Mouse (Mus musculus): ENCODE measurements around the gene Popdc3. TPM values are rescaled to one million over a fixed set of nuclear protein-coding genes. Genes with fewer than 3 reads are reported as not detected.
A peak's percentile ranks its signal among the peaks of the same experiment; 100 is the strongest.

Popdc3 gene
- polyA plus RNA-seq, 1 experiment from 2014 or later, result 43.3 TPM

DNA sequence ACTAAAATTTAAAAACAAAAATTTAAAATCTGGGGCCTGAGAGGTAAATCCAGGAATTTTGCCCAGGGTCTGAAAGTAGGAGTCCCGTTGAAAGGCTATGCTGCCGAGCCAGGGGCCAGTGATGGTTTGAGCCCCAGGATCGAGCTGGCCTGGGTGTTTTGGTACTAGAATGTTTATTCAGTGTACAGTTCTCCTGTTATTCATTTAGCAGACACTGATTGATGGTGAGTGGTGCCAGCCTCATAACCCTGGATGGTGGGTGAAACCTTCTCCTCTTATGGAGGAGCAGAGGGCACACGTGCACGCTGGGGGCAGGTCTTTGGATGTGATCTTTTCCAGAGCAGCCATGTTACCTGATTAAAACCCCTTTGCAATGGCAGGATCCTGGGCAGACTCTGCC, 35.5 kb upstream of the Popdc3 start:
- WGBS, result 77% methylated on average over 5 of the region's 5 CpGs
- H3K27ac ChIP-seq (replicated peaks in 1 of 2; ENCODE audit: control insufficient read depth in 1 of 2, insufficient read depth in 1 of 2, low read depth in 2 of 2, low read length in 2 of 2), result no peak overlapping the region
- ATAC-seq (ENCODE audit: insufficient number of reproducible peaks, insufficient read depth, low FRiP score, low read depth), result no peak

DNA sequence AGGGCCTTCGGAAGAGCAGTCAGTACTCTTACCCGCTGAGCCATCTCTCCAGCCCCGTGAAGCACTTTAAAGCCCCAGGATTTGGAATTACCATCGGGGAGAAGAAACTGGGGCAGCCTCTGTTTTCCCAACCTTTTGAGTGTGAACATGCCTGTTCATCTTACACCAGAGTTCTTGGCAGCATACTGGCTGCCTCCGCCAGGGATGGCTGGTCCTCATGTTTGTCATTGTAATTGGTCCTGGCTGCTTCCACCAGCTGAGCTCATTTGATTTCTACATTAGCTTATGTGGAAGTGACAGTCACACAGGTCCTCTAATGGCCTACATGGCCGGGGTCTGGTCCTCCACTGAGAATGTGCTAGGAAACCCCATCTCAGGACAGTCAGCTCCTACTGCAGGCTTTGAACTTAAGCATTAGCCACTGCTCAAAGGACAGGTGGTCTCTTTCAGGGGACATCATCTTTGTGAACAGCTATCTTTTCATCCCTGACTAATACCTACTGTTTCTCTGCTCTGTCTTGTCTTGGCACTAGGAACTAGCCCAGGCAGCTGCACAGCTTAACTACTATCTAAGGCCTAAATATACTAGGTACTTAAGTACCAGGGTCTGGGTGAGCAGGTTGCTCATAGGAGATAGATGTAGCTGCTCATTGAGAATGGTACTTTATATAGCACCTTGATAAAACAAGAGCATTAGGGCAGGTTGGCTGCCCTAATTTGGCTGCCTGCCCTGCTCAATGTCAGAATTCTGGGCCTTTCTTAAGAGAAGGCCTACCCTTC, 33.7 kb upstream of the Popdc3 start:
- H3K27ac ChIP-seq (replicated peaks in 1 of 2; ENCODE audit: control insufficient read depth in 1 of 2, insufficient read depth in 1 of 2, low read depth in 2 of 2, low read length in 2 of 2), result peak overlapping the region; percentile 74 to 84

More for the DNA sequence above, 35.5 kb upstream of the Popdc3 start:
- Histone ChIP-seq H3K9me3 (ENCODE audit: control insufficient read depth, low read length) (no peaks in the 10 kb centered on the region), H3K9ac (ENCODE audit: low read length) (no peak overlapping the region; the same call in 1 of the 2 replicates), H3K4me3 (ENCODE audit: control insufficient read depth in 1 of 2, insufficient read depth in 1 of 2, low read depth in 1 of 2, low read length in 2 of 2) (no peak overlapping the region), H3K36me3 (ENCODE audit: control insufficient read depth, insufficient read depth, low read length) (no peaks in the 10 kb centered on the region), H3K4me1 (ENCODE audit: control insufficient read depth in 2 of 2, insufficient read depth in 2 of 2, low read length in 2 of 2) (peaks cover 23 to 56% of the 10 kb centered on the region in 2 experiments), H3K27me3 (ENCODE audit: control insufficient read depth, insufficient read depth, low read length) (no peaks in the 10 kb centered on the region), H3K4me2 (ENCODE audit: low read length) (no peak overlapping the region)

DNA sequence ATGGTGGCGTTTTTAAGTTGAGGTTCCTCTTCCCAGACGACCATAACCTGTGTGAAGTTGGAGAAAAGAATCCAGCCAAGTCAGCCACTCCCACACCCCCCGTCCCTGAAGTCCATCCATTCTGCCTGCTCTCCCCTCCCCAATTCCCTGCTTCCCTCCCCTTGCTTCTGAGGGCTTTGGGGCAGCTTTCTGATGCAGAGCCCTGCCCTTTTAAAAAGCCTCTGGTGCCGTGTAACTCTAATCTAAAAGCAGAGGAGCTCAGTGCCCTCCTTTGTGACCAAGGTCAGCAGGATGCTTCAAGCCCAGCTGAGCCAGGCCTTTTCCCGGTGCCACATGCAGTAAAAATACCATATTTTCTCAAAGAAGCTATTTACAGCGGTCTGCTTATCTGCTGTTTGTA, 31.1 kb upstream of the Popdc3 start:
- no peaks in the 10 kb centered on the region for H3K9me3 ChIP-seq (ENCODE audit: control insufficient read depth, low read length)
- H3K4me2 ChIP-seq (ENCODE audit: low read length), result no peak overlapping the region
- peaks cover 35% of the 10 kb centered on the region for H3K36me3 ChIP-seq (ENCODE audit: control insufficient read depth, insufficient read depth, low read length)
- H3K27ac ChIP-seq (replicated peaks in 1 of 2; ENCODE audit: control insufficient read depth in 1 of 2, insufficient read depth in 1 of 2, low read depth in 2 of 2, low read length in 2 of 2), result peak overlapping the region; percentile 40 to 51
- peaks cover 21 to 52% of the 10 kb centered on the region in 2 experiments for H3K4me1 ChIP-seq (ENCODE audit: control insufficient read depth in 2 of 2, insufficient read depth in 2 of 2, low read length in 2 of 2)
- no peak overlapping the region for H3K4me3 ChIP-seq (ENCODE audit: control insufficient read depth in 1 of 2, insufficient read depth in 1 of 2, low read depth in 1 of 2, low read length in 2 of 2)
- H3K9ac ChIP-seq (ENCODE audit: low read length), result peak overlapping the region; percentile 45; the same call in 1 of the 2 replicates
- 11% methylated on average over 6 of the region's 6 CpGs for WGBS
- no peaks in the 10 kb centered on the region for H3K27me3 ChIP-seq (ENCODE audit: control insufficient read depth, insufficient read depth, low read length)
- no peak for ATAC-seq (ENCODE audit: insufficient number of reproducible peaks, insufficient read depth, low FRiP score, low read depth)

More for the DNA sequence above, 33.7 kb upstream of the Popdc3 start:
- Histone ChIP-seq H3K4me3 (ENCODE audit: control insufficient read depth in 1 of 2, insufficient read depth in 1 of 2, low read depth in 1 of 2, low read length in 2 of 2) (no peak overlapping the region), H3K4me1 (ENCODE audit: control insufficient read depth in 2 of 2, insufficient read depth in 2 of 2, low read length in 2 of 2) (peaks cover 21 to 54% of the 10 kb centered on the region in 2 experiments), H3K4me2 (ENCODE audit: low read length) (no peak overlapping the region), H3K9ac (ENCODE audit: low read length) (no peak overlapping the region), H3K36me3 (ENCODE audit: control insufficient read depth, insufficient read depth, low read length) (peaks cover 14% of the 10 kb centered on the region; the same call in 1 of the 2 replicates), H3K9me3 (ENCODE audit: control insufficient read depth, low read length) (no peaks in the 10 kb centered on the region), H3K27me3 (ENCODE audit: control insufficient read depth, insufficient read depth, low read length) (no peaks in the 10 kb centered on the region)
- ATAC-seq (ENCODE audit: insufficient number of reproducible peaks, insufficient read depth, low FRiP score, low read depth), result no peak
- WGBS, result 81% methylated on average over 6 of the region's 6 CpGs

DNA sequence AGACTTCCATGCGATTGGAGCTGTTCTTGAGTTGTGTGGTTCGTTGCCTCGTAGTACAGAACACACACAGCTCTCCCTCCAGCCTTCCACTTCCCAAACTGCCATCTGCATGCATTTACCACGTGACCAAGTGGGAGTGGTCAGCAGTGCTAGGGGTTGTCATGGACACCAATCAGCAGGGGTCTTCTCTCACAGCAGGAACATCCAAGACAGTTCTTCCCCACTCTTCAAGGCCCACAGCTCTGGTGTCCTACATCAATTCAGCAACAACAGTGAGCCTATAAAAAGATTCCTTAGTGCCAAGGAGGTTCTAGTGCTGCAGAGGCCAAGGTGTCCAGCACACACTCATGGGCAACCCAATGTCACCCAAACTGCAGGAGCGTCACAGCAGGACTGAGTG, 26.8 kb upstream of the Popdc3 start:
- 75% methylated on average over 5 of the region's 5 CpGs for WGBS
- H3K4me2 ChIP-seq (ENCODE audit: low read length), result no peak overlapping the region
- no peak overlapping the region for H3K27ac ChIP-seq (replicated peaks in 1 of 2; ENCODE audit: control insufficient read depth in 1 of 2, insufficient read depth in 1 of 2, low read depth in 2 of 2, low read length in 2 of 2)
- peaks cover 79% of the 10 kb centered on the region for H3K36me3 ChIP-seq (ENCODE audit: control insufficient read depth, insufficient read depth, low read length)
- no peak for ATAC-seq (ENCODE audit: insufficient number of reproducible peaks, insufficient read depth, low FRiP score, low read depth)
- no peak overlapping the region for H3K9ac ChIP-seq (ENCODE audit: low read length)
- no peak overlapping the region for H3K4me3 ChIP-seq (ENCODE audit: control insufficient read depth in 1 of 2, insufficient read depth in 1 of 2, low read depth in 1 of 2, low read length in 2 of 2)
- no peaks in the 10 kb centered on the region for H3K27me3 ChIP-seq (ENCODE audit: control insufficient read depth, insufficient read depth, low read length)
- H3K9me3 ChIP-seq (ENCODE audit: control insufficient read depth, low read length), result no peaks in the 10 kb centered on the region
- H3K4me1 ChIP-seq (ENCODE audit: control insufficient read depth in 2 of 2, insufficient read depth in 2 of 2, low read length in 2 of 2), result peaks cover 16 to 23% of the 10 kb centered on the region in 2 experiments

DNA sequence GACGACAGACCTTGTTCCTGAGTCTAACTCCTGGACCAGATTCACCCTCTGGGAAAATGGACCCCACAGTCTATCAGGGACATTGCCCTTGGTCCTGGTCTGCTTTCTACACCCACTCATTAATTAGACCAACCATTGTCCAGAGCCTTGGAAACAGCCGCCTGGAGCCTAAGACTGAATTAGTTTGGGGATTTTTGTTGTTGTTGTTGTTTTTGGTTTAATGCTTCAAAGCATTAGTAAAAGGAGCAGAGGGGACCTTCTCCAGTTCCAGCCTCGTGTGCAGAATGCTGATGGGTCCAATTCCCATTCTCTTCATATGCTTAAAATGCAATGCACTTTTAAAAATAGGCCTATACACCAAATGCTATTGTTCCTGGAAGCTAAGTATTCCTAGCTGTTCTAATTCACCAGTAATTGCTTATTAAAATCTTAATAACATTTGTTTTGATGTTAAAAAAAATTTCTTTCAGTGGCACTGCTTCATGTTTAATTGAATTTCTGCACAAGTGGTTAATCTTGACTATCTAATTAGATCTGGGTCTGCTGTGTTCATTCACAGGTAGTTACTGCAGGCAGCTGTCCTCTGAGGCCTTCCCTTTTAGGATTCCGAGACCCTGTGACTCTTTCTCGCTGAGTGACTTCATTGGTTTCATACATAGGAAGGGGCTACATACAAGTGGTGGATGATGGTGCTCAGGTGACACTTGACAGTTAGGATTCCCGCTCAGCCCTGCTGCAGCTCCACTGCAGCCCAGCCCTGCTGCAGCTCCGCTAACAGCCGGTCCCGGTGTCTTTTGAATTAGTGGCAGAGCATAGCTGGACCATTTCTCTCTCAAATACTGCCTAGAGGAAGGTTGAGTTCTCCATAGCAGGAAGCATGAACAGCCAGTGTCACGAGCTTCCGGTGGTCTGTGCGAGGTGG, 25.9 kb upstream of the Popdc3 start:
- Histone ChIP-seq H3K9me3 (ENCODE audit: control insufficient read depth, low read length) (no peaks in the 10 kb centered on the region), H3K9ac (ENCODE audit: low read length) (no peak overlapping the region), H3K27me3 (ENCODE audit: control insufficient read depth, insufficient read depth, low read length) (no peaks in the 10 kb centered on the region), H3K36me3 (ENCODE audit: control insufficient read depth, insufficient read depth, low read length) (peaks cover 88% of the 10 kb centered on the region), H3K4me3 (ENCODE audit: control insufficient read depth in 1 of 2, insufficient read depth in 1 of 2, low read depth in 1 of 2, low read length in 2 of 2) (no peak overlapping the region), H3K4me2 (ENCODE audit: low read length) (no peak overlapping the region), H3K4me1 (ENCODE audit: control insufficient read depth in 2 of 2, insufficient read depth in 2 of 2, low read length in 2 of 2) (peaks cover 11 to 14% of the 10 kb centered on the region in 2 experiments), H3K27ac (replicated peaks in 1 of 2; ENCODE audit: control insufficient read depth in 1 of 2, insufficient read depth in 1 of 2, low read depth in 2 of 2, low read length in 2 of 2) (no peak overlapping the region)
- WGBS, result 90% methylated on average over 12 of the region's 12 CpGs
- ATAC-seq (ENCODE audit: insufficient number of reproducible peaks, insufficient read depth, low FRiP score, low read depth), result no peak

DNA sequence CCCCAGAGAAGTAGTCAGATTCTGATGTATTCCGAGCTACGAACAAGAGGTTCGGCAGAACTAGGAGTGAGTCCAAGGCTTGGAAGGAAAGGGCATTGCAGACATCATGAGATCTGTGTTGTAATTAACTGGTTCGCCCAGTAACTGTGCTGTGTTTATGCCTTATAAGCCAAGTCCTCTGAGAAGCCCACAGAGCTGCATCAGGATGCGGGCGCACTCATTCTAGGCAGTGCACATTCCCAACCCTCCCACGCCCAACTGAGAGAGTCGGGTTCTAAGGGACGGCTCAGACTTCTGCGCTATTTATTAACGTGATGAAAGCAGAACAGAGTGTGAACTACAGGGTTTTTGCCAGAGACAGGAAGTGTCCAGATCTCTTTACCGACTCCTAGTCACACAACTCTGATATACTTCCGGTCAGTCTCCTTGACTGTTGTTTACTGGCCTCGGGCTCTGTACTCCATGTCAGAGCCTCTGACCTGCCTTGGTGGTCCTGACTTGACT, 23.3 kb upstream of the Popdc3 start:
- no peak for ATAC-seq (ENCODE audit: insufficient number of reproducible peaks, insufficient read depth, low FRiP score, low read depth)
- WGBS, result 62% methylated on average over 14 of the region's 14 CpGs

DNA sequence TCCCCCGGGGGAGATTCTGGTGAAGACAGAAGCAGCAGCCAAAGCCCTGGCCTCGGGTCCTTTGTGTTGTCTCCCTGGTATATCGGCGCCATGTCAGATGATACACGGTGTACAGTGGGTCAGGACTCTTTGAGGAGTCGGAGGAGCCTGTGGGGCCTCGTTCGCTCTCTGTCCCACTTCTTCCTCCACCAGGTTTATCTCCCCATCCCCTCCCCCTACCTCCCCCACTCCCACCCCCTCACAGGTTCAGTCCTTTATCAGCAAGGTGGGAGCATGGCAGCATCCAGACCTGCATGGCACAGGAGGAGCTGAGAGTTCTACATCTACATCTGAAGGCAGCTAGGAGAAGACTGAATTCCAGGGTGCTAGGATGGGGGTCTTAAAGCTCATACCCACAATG, 12.0 kb upstream of the Popdc3 start:
- no peak for ATAC-seq (ENCODE audit: insufficient number of reproducible peaks, insufficient read depth, low FRiP score, low read depth)
- no peak overlapping the region for H3K9ac ChIP-seq (ENCODE audit: low read length)
- peaks cover 5% of the 10 kb centered on the region; the same call in 1 of the 2 replicates for H3K9me3 ChIP-seq (ENCODE audit: control insufficient read depth, low read length)
- no peak overlapping the region for H3K4me2 ChIP-seq (ENCODE audit: low read length)
- H3K27ac ChIP-seq (replicated peaks in 1 of 2; ENCODE audit: control insufficient read depth in 1 of 2, insufficient read depth in 1 of 2, low read depth in 2 of 2, low read length in 2 of 2), result no peak overlapping the region
- WGBS, result 90% methylated on average over 8 of the region's 8 CpGs
- H3K27me3 ChIP-seq (ENCODE audit: control insufficient read depth, insufficient read depth, low read length), result no peaks in the 10 kb centered on the region
- H3K36me3 ChIP-seq (ENCODE audit: control insufficient read depth, insufficient read depth, low read length), result 0 out of 2 replicates have a peak, but pooled peaks cover 7% of the 10 kb centered on the region
- no peaks in the 10 kb centered on the region for H3K4me1 ChIP-seq (ENCODE audit: control insufficient read depth in 2 of 2, insufficient read depth in 2 of 2, low read length in 2 of 2)
- no peak overlapping the region for H3K4me3 ChIP-seq (ENCODE audit: control insufficient read depth in 1 of 2, insufficient read depth in 1 of 2, low read depth in 1 of 2, low read length in 2 of 2)

More for the DNA sequence above, 23.3 kb upstream of the Popdc3 start:
- Histone ChIP-seq H3K4me2 (ENCODE audit: low read length) (no peak overlapping the region), H3K27me3 (ENCODE audit: control insufficient read depth, insufficient read depth, low read length) (no peaks in the 10 kb centered on the region), H3K4me3 (ENCODE audit: control insufficient read depth in 1 of 2, insufficient read depth in 1 of 2, low read depth in 1 of 2, low read length in 2 of 2) (no peak overlapping the region), H3K9ac (ENCODE audit: low read length) (no peak overlapping the region), H3K9me3 (ENCODE audit: control insufficient read depth, low read length) (no peaks in the 10 kb centered on the region), H3K27ac (replicated peaks in 1 of 2; ENCODE audit: control insufficient read depth in 1 of 2, insufficient read depth in 1 of 2, low read depth in 2 of 2, low read length in 2 of 2) (no peak overlapping the region), H3K36me3 (ENCODE audit: control insufficient read depth, insufficient read depth, low read length) (peaks cover 96% of the 10 kb centered on the region), H3K4me1 (ENCODE audit: control insufficient read depth in 2 of 2, insufficient read depth in 2 of 2, low read length in 2 of 2) (peaks cover 9 to 10% of the 10 kb centered on the region in 2 experiments)
